Mouse (Mus musculus) thymus, adult 2 months (tissue): ENCODE results near the gene Hip1r.

Experiments used
- CTCF ChIP-seq: fragments of 200-500 bp; IDR thresholded peaks from 2 replicates; pipeline ENCODE4 v1.5.1; 2012; ENCODE audit warnings: mild to moderate bottlenecking, control low read depth, low read length, moderate library complexity, borderline replicate concordance; ENCODE audit not compliant: control insufficient read depth, poor library complexity, insufficient read depth; ENCODE audit errors: extremely low read depth
- POLR2A ChIP-seq: fragments of 200-500 bp; IDR thresholded peaks from 2 replicates; pipeline ENCODE4 v1.6.1; 2012; ENCODE audit warnings: mild to moderate bottlenecking, low read length, control low read depth, moderate library complexity; ENCODE audit not compliant: control insufficient read depth, poor library complexity, insufficient read depth; ENCODE audit errors: extremely low read depth

DNA sequence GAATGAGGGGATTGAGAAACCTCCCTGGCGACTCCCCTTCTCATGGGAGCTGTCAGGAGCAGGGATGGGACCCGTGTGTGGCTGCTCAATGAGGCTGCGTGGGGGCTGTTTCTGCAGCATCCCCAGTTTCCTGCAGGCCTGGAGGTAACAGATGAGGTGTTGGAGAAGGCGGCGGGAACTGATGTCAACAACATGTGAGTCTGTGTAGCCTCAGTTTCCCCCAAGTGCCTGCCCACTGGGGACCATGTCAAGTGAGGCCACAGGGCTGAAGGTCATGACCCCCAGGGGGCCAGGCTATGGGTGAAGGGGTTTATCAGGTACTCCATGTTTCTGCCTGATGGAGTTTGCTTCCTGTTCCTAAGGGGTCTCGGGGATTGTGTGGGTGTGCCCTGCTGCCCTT is 17.9 kb downstream of the Hip1r start:
- TF ChIP-seq CTCF (no peak), POLR2A (no peak)
